Mouse (Mus musculus): ENCODE measurements around the gene Thsd7b. TPM values are rescaled to one million over a fixed set of nuclear protein-coding genes. Genes with fewer than 3 reads are reported as not detected.
A peak's percentile ranks its signal among the peaks of the same experiment; 100 is the strongest.
"Not testable (repeated sequence)": the region's sequence is repeated elsewhere in the genome, so short reads cannot be mapped to it uniquely, and the experiment has no call there.

The Thsd7b gene
- polyA plus RNA-seq, 1 experiment from 2014 or later, result 1.9 TPM

DNA sequence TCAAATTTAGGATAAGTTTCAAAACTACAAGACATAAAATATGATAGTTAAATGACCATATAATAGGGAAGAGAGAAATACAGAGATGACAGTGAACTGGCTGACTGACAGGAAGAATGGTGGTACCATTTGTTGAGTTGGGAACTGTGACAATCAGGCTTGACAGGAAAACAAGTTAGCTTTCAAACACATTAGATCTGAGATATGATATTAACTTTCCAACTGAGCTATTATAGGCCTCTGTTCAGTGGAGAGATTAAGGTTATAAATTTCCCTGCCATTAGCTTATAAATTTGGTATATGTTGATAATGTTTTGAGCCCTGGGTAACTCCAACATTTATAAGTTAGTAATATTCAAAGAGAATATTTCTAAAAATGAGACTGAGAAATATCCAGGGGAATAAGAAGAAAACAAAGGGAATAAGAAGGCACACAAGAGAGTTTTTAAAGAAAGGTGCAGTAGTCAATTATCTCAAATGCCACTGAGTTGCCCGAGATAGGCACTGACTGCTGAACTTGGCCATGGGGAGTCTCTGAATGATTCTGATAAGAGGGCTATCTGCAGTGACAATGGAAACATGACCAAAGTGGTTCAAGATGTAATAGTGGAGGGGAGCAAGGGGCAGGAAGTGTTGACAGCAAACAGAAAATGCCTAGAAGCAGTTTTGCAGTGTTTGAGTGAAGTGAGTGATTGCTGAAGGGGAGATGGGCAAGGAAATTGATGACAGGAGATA lies 839.6 kb downstream of the Thsd7b start:
- H3K4me1 ChIP-seq, result no peaks in the 10 kb centered on the region
- no peak overlapping the region for H3K27ac ChIP-seq (replicated peaks)
- DNase-seq (ENCODE audit: low spot score), result no peak
- no peaks in the 10 kb centered on the region for H3K9me3 ChIP-seq (replicated peaks)
- WGBS, result 87% methylated on average over 1 of the region's 1 CpGs
- H3K36me3 ChIP-seq, result no peaks in the 10 kb centered on the region
- H3K4me3 ChIP-seq, result no peak overlapping the region
- H3K27me3 ChIP-seq (ENCODE audit: low read depth, poor library complexity, severe bottlenecking), result no peaks in the 10 kb centered on the region

DNA sequence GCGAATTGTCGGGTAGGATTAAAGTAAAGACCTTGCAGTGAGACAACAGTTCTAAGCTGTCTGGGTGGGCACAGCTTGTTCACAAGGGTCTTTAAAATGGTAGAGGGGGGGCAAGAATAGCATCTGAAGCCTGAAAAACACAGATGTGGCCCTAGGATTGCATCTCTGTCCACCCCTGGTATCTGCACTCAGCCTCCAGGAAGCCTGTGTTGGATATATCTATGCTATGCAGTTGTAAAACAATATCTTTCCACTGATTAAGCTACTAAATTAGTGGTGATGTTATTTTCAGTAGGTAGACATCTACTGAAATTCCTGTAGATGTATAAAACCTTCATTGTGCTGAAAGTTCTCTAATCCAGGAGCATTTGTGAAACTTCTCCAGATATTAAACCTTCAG lies 840.4 kb downstream of the Thsd7b start:
- Histone ChIP-seq H3K4me3 (no peak overlapping the region), H3K9me3 (replicated peaks) (no peaks in the 10 kb centered on the region), H3K27me3 (ENCODE audit: low read depth, poor library complexity, severe bottlenecking) (no peaks in the 10 kb centered on the region), H3K4me1 (no peaks in the 10 kb centered on the region), H3K36me3 (no peaks in the 10 kb centered on the region), H3K27ac (replicated peaks) (no peak overlapping the region)
- no peak for DNase-seq (ENCODE audit: low spot score)
- 87% methylated on average over 2 of the region's 2 CpGs for WGBS

DNA sequence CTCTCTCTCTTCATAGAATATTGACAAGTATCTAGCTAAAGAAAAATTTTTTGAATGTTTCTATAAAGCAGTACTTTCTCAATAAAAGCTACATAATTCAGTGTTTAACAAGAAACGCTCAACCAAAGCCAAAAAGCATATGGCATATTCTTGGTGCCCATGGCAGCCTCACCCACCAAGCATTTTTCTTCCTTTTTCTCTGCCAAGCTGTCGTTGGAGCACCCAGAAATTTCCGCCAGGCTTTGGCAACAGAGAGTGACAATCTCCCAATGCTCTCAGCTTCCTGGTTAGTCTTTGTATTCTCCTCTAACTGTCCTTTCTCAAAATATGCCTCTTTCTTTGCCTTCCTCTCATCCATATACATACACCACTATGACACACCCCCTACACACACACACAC lies 857.8 kb downstream of the Thsd7b start:
- DNase-seq (ENCODE audit: low spot score), result no peak
- Histone ChIP-seq H3K4me1 (no peaks in the 10 kb centered on the region), H3K4me3 (no peak overlapping the region), H3K36me3 (no peaks in the 10 kb centered on the region), H3K27ac (replicated peaks) (no peak overlapping the region), H3K9me3 (replicated peaks) (no peaks in the 10 kb centered on the region), H3K27me3 (ENCODE audit: low read depth, poor library complexity, severe bottlenecking) (no peaks in the 10 kb centered on the region)
- WGBS, result 87% methylated on average over 3 of the region's 3 CpGs

DNA sequence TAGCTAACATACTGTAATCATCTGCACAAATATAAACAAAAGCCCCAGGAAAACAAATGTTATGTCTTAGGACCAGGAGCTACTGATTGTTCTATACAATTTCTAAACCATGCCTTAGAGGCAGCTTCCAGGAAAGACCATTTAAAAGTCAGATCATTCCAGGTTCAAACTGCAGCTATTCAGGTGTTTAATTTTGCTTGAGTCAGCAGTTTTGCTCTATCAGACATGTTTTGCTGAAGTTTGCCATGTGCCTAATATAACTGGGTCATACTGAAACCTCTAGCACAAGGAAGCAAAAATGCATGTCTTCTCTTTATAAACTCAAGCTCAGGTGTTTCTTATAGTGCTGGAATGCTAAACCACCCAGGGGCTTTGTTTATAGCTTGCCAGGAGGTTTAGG lies 893.1 kb downstream of the Thsd7b start:
- no peak for DNase-seq (ENCODE audit: low spot score)
- Histone ChIP-seq H3K27me3 (ENCODE audit: low read depth, poor library complexity, severe bottlenecking) (no peaks in the 10 kb centered on the region), H3K4me3 (no peak overlapping the region)

DNA sequence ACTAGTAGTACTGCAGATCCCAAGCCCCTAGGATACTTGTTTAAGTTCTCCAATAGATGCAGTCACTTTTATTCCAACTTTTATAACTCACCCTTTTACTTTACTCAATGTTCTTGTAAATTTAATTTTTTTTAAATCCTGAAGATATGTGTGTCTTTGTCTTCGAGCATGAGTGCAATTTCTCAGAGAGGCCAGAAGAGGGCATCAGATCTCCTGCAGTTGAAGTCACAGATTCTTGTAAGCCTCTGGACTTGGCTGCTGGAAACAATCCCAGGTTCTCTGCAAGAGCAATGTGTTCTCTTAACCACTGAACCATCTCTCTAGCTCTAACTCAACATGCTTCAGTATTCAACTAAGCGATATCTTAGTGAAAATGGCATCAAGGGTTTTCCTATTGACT lies 894.2 kb downstream of the Thsd7b start:
- H3K9me3 ChIP-seq (replicated peaks), result no peaks in the 10 kb centered on the region
- WGBS, result 68% methylated on average over 2 of the region's 2 CpGs
- H3K36me3 ChIP-seq, result no peaks in the 10 kb centered on the region
- H3K4me1 ChIP-seq, result peaks cover 7% of the 10 kb centered on the region
- no peak for DNase-seq (ENCODE audit: low spot score)
- no peaks in the 10 kb centered on the region for H3K27me3 ChIP-seq (ENCODE audit: low read depth, poor library complexity, severe bottlenecking)
- H3K4me3 ChIP-seq, result no peak overlapping the region
- no peak overlapping the region for H3K27ac ChIP-seq (replicated peaks)

More for the DNA sequence above, 893.1 kb downstream of the Thsd7b start:
- H3K4me1 ChIP-seq, result peaks cover 7% of the 10 kb centered on the region
- H3K9me3 ChIP-seq (replicated peaks), result no peaks in the 10 kb centered on the region
- no peaks in the 10 kb centered on the region for H3K36me3 ChIP-seq
- H3K27ac ChIP-seq (replicated peaks), result no peak overlapping the region

DNA sequence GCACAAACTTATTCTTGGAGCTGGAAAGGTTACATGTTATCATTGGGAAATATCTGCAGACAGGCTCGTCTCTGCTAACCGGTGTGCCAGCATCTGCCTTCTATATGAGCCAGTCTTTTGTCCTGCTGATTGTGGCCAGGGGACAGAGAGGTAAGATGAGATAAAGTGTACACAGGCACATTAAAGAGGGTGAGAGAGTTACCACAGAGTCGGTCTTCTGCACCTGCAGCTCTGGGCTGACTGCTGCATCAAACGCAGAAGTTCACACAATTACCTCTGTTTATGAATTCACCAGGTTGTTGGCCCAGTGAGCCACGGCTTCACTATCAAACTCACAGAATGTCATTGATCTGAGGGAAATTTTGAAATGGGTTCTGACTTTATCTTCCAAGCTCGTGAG lies 896.8 kb downstream of the Thsd7b start:
- no peak for DNase-seq (ENCODE audit: low spot score)
- peaks cover 7% of the 10 kb centered on the region for H3K4me1 ChIP-seq
- no peak overlapping the region for H3K27ac ChIP-seq (replicated peaks)
- H3K27me3 ChIP-seq (ENCODE audit: low read depth, poor library complexity, severe bottlenecking), result no peaks in the 10 kb centered on the region
- H3K9me3 ChIP-seq (replicated peaks), result no peaks in the 10 kb centered on the region
- no peak overlapping the region for H3K4me3 ChIP-seq
- WGBS, result 85% methylated on average over 6 of the region's 6 CpGs
- no peaks in the 10 kb centered on the region for H3K36me3 ChIP-seq

DNA sequence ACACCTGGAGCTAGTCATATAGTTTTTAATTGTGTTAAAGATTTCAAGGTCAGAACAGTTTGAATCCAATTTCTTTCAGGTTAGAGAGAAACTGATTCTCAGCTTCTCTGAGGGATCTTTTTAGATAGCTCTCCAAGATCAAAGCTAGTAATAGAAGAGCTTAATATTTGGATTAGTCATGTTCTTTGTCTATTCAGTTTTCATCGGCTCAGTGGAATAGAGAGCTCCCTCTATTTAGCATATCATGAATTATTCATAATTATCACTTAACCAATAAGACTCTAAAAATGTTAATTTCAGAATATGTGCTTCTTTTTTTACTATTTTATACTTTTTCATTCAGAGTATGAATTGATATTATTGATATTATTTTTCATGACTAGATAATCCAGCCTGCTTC lies 897.2 kb downstream of the Thsd7b start:
- WGBS, result 25% methylated on average over 1 of the region's 1 CpGs
- Histone ChIP-seq H3K27me3 (ENCODE audit: low read depth, poor library complexity, severe bottlenecking) (no peaks in the 10 kb centered on the region), H3K9me3 (replicated peaks) (no peaks in the 10 kb centered on the region), H3K4me3 (no peak overlapping the region), H3K4me1 (peaks cover 7% of the 10 kb centered on the region), H3K27ac (replicated peaks) (no peak overlapping the region), H3K36me3 (no peaks in the 10 kb centered on the region)
- no peak for DNase-seq (ENCODE audit: low spot score)

DNA sequence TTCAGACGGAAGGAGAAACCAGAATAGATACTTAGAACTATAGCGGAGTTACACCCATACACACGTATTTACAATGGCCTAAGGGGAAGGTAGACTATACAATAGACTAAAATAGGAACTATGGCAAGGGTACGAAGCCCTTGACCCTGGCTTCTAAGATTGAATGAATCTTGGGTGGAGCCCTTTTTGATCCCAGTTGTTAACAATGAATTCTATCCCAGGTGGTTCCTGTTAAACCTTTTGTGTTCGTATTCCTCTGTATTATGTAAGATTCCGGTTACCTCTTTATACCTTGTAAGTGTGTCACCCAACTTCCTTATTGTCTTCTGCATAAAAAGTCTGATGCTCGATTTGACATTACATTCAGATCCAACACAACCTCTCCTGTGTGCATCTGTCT lies 913.7 kb downstream of the Thsd7b start:
- not testable (repeated sequence) for H3K4me1 ChIP-seq; H3K9me3 ChIP-seq (replicated peaks); H3K36me3 ChIP-seq; H3K27ac ChIP-seq (replicated peaks); DNase-seq (ENCODE audit: low spot score); H3K27me3 ChIP-seq (ENCODE audit: low read depth, poor library complexity, severe bottlenecking); H3K4me3 ChIP-seq
- WGBS, result 90% methylated on average over 7 of the region's 7 CpGs

DNA sequence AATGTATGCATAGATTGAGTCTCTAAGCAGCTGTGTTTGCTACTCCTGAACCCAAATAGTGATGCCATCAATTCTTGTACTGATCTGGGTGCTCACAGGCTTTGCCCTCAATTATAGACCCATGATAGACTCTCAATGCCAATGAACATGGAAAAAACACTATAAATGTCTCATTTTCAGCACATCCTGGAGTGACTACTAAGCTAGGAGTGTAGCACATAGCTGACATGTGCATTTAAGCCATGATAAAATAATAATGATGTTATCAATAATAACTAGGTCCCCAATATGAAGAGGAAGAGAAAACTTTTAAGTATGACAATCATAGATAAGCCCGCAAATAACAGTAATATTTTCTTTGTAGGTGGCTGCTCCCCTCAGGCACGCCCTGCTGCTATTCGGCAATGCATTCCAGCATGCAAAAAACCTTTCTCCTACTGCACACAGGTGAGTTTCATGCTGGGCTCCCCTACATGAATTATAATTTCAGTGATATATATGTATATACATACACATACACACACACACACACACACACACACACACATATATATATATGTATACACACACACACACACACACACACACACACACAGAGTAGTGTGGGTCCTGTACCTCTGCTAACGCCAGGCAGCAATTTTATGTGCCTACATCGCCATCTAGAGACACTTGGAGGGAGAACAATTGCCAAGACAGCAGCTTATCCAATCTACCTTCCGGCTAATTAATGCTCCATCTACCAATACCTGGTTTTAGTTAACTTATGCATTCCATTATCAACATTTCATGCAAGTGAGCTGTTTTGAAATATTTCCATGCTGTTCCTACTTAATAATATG lies 919.3 kb downstream of the Thsd7b start:
- Histone ChIP-seq H3K27me3 (ENCODE audit: low read depth, poor library complexity, severe bottlenecking) (no peaks in the 10 kb centered on the region), H3K36me3 (no peaks in the 10 kb centered on the region), H3K9me3 (replicated peaks) (no peaks in the 10 kb centered on the region), H3K4me3 (no peak overlapping the region), H3K4me1 (no peaks in the 10 kb centered on the region), H3K27ac (replicated peaks) (no peak overlapping the region)
- peak; percentile 17 for DNase-seq (ENCODE audit: low spot score)
- WGBS, result 46% methylated on average over 6 of the region's 6 CpGs

DNA sequence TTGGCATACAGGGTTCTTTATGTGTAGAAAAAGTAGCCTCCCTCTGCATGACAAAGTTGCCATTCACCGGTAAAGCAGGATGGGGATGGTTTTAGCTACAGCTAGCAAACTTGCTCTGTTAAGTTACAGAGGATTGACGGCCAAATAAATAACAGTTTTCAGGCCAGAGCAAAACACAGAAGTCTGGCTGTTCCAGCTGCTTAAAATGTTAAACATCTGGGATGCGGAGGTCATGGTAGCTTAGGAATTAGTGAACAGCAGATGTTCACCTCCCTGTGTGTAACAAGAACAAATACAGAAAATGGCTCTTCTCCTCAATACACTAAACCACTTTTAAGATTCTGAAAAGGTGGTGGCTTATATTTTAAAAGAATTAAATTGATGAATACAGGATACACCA lies 944.3 kb downstream of the Thsd7b start:
- Histone ChIP-seq H3K27ac (replicated peaks) (no peak overlapping the region), H3K36me3 (no peaks in the 10 kb centered on the region), H3K4me1 (peaks cover 4% of the 10 kb centered on the region; the same call in 1 of the 2 replicates), H3K27me3 (ENCODE audit: low read depth, poor library complexity, severe bottlenecking) (no peaks in the 10 kb centered on the region), H3K4me3 (no peak overlapping the region), H3K9me3 (replicated peaks) (no peaks in the 10 kb centered on the region)
- DNase-seq (ENCODE audit: low spot score), result no peak
- 76% methylated on average over 3 of the region's 3 CpGs for WGBS

DNA sequence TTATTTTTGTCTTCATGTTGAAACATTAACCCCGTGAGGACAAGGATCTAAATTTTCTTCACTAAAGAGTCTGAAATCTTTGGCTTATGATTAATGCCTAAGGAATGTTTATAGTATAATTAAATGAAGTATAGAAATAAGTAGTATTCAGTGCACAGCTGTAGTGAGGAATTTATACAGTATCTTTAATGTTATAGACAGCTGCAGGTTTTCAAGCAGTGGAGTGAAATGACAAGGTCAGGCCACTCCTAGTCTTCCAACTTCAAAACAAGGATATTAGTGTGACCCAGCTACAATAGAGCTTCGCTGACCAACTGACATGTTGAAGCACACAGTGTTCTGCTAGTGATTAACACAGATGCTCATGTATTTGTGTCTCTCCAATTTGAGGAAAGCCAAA lies 949.8 kb downstream of the Thsd7b start:
- DNase-seq (ENCODE audit: low spot score), result no peak
- Histone ChIP-seq H3K4me1 (no peaks in the 10 kb centered on the region), H3K9me3 (replicated peaks) (0 out of 2 replicates have a peak, but pooled peaks cover 3% of the 10 kb centered on the region), H3K4me3 (no peak overlapping the region), H3K27me3 (ENCODE audit: low read depth, poor library complexity, severe bottlenecking) (no peaks in the 10 kb centered on the region), H3K27ac (replicated peaks) (no peak overlapping the region), H3K36me3 (no peaks in the 10 kb centered on the region)
- 86% methylated on average over 2 of the region's 2 CpGs for WGBS

DNA sequence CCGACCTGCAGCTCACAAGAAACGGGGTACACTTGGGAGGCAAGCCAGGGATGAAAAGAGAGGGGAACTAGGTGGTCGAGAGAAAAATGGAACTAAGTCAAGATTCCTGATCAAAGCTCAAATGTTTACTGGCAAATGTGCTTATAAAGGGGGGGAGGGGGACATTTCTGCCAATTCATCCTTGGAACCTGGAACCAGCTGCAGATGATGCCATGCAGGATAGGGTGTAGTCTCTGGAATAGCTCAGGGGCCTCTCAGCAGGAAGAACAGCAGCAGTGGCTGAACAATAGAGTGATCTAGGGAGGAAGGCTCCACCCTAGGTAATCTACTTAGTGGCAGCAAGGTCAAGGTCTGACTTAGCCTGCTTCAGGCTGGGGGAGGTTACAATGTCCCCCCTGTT lies 972.5 kb downstream of the Thsd7b start:
- WGBS, result 91% methylated on average over 3 of the region's 3 CpGs
- 0 out of 2 replicates have a peak, but pooled peaks cover 2% of the 10 kb centered on the region for H3K36me3 ChIP-seq
- H3K4me3 ChIP-seq, result no peak overlapping the region
- peaks cover 8% of the 10 kb centered on the region; the same call in 1 of the 2 replicates for H3K9me3 ChIP-seq (replicated peaks)
- no peak overlapping the region for H3K27ac ChIP-seq (replicated peaks)
- DNase-seq (ENCODE audit: low spot score), result no peak
- no peaks in the 10 kb centered on the region for H3K27me3 ChIP-seq (ENCODE audit: low read depth, poor library complexity, severe bottlenecking)
- H3K4me1 ChIP-seq, result no peaks in the 10 kb centered on the region

DNA sequence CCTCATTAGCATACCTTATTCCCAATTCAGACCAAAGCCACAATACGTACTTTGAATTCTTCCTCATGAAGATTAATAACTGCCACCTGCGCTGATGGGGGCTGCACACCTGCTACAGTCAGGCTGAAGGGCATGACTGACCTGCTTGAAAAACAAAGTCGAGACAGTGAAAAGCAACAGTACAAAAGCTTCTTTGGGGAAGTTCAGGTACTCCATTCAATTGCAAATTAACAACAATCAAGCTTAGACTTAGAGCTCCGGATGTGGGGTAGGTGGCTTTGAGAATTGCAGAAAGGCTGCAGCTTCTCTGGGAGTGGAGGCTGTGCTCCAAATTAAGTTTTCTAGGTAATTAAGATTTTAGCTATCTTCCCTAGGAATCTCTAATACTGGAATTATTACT lies 973.2 kb downstream of the Thsd7b start:
- not testable (repeated sequence) for H3K36me3 ChIP-seq; DNase-seq (ENCODE audit: low spot score); H3K27ac ChIP-seq (replicated peaks); H3K27me3 ChIP-seq (ENCODE audit: low read depth, poor library complexity, severe bottlenecking); H3K9me3 ChIP-seq (replicated peaks); H3K4me1 ChIP-seq; H3K4me3 ChIP-seq
- WGBS, result 86% methylated on average over 4 of the region's 4 CpGs
